Mouse (Mus musculus): ENCODE measurements around the gene Ap1ar.

GRCm38 (mm10) chr3:127818694-127819663 lies 18.3 kb downstream of the Ap1ar start:
- no peak for TF ChIP-seq CTCF (IDR thresholded peaks at IDR 0.05; ENCODE audit: insufficient read depth, low read depth, low read length)
- no peak for TF ChIP-seq POLR2A (IDR thresholded peaks at IDR 0.05; ENCODE audit: insufficient read depth, low read depth, low read length)
